Mouse (Mus musculus): ENCODE measurements around the gene Sae1. TPM values are rescaled to one million over a fixed set of nuclear protein-coding genes. Genes with fewer than 3 reads are reported as not detected.

The Sae1 gene
- total and polyA plus RNA-seq, 3 experiments = 182 to 287 TPM; not detected in 1

- H3K4me1 ChIP-seq (ENCODE audit: control insufficient read depth in 1 of 2, insufficient read depth in 2 of 2, low read length in 2 of 2) = peaks cover 3 to 16% of the 10 kb centered on the region in 2 experiments; a peak in 3 of 4 replicates
- no peaks in the 10 kb centered on the region for H3K9me3 ChIP-seq (replicated peaks; ENCODE audit: insufficient read depth, low read length)
- H3K4me3 ChIP-seq (ENCODE audit: control insufficient read depth in 1 of 2, insufficient read depth in 1 of 2, low read depth in 2 of 2, low read length in 2 of 2) = no peak overlapping the region
- H3K27me3 ChIP-seq (ENCODE audit: control insufficient read depth in 1 of 2, insufficient read depth in 2 of 2, low read length in 2 of 2) = no peaks in the 10 kb centered on the region
- H3K27ac ChIP-seq (ENCODE audit: control insufficient read depth, low read depth, low read length) = no peak overlapping the region
- H3K79me2 ChIP-seq (ENCODE audit: control insufficient read depth, insufficient read depth, low read length, poor library complexity) = peaks cover 9% of the 10 kb centered on the region
- H3K9ac ChIP-seq (ENCODE audit: control insufficient read depth, low read depth, low read length, poor library complexity, severe bottlenecking) = no peak overlapping the region
- H3K36me3 ChIP-seq (ENCODE audit: control insufficient read depth in 1 of 2, insufficient read depth in 2 of 2, low read length in 2 of 2) = peaks cover under 1 to 7% of the 10 kb centered on the region in 2 experiments; a peak in 3 of 4 replicates
- no peak for DNase-seq (ENCODE audit: low read depth, low spot score)
- TF ChIP-seq ZKSCAN1 (IDR thresholded peaks at IDR 0.05; ENCODE audit: low read depth, low read length) = no peak
- TF ChIP-seq JUND (IDR thresholded peaks at IDR 0.05; ENCODE audit: low read depth, low read length) = no peak
- no peak for TF ChIP-seq SMC3 (IDR thresholded peaks at IDR 0.05; ENCODE audit: low read depth, low read length)
- no peak for TF ChIP-seq GABPA (IDR thresholded peaks at IDR 0.05; ENCODE audit: low read depth, low read length)
- no peak for TF ChIP-seq MXI1 (IDR thresholded peaks at IDR 0.05; ENCODE audit: low read depth, low read length)
- TF ChIP-seq USF1 (IDR thresholded peaks at IDR 0.05; ENCODE audit: low read depth, low read length) = no peak
- TF ChIP-seq TAL1 (IDR thresholded peaks at IDR 0.05; ENCODE audit: low read length) = no peak
- no peak for TF ChIP-seq CHD2 (IDR thresholded peaks at IDR 0.05; ENCODE audit: low read length)
- TF ChIP-seq E2F4 (IDR thresholded peaks at IDR 0.05; ENCODE audit: borderline replicate concordance, low read depth, low read length) = no peak
Observed at GRCm38 (mm10) chr7:16411100-16411499, 23.5 kb upstream of the Sae1 start.

GRCm38 (mm10) chr7:16406978-16407377 lies 19.4 kb upstream of the Sae1 start:
- H3K9ac ChIP-seq (ENCODE audit: control insufficient read depth, low read depth, low read length, poor library complexity, severe bottlenecking) = no peak overlapping the region
- H3K79me2 ChIP-seq (ENCODE audit: control insufficient read depth, insufficient read depth, low read length, poor library complexity) = peaks cover 32% of the 10 kb centered on the region
- no peak for TF ChIP-seq UBTF (IDR thresholded peaks at IDR 0.05; ENCODE audit: borderline replicate concordance, insufficient read depth, low read depth, low read length)
- no peak for TF ChIP-seq USF2 (IDR thresholded peaks at IDR 0.05; ENCODE audit: borderline replicate concordance in 1 of 2, insufficient read depth in 1 of 2, low read depth in 1 of 2, low read length in 2 of 2)
- TF ChIP-seq NELFE (IDR thresholded peaks at IDR 0.05; ENCODE audit: low read depth, low read length) = no peak
- TF ChIP-seq MXI1 (IDR thresholded peaks at IDR 0.05; ENCODE audit: low read depth, low read length) = no peak
- TF ChIP-seq MAX (IDR thresholded peaks at IDR 0.05; ENCODE audit: low read length) = no peak
- no peak for TF ChIP-seq KAT2A (conservative IDR thresholded peaks at IDR 0.05; ENCODE audit: low read depth, low read length)
- TF ChIP-seq E2F4 (IDR thresholded peaks at IDR 0.05; ENCODE audit: borderline replicate concordance, low read depth, low read length) = no peak
- no peak for TF ChIP-seq JUND (IDR thresholded peaks at IDR 0.05; ENCODE audit: low read depth, low read length)
- TF ChIP-seq ZNF384 (IDR thresholded peaks at IDR 0.05; ENCODE audit: low read depth, low read length) = no peak
- TF ChIP-seq RAD21 (IDR thresholded peaks at IDR 0.05; ENCODE audit: low read depth, low read length) = no peak
- no peak for TF ChIP-seq TBP (IDR thresholded peaks at IDR 0.05; ENCODE audit: low read depth, low read length)
- TF ChIP-seq ZC3H11A (IDR thresholded peaks at IDR 0.05; ENCODE audit: low read depth, low read length) = no peak
- no peak for TF ChIP-seq EP300 (IDR thresholded peaks at IDR 0.05; ENCODE audit: low read depth in 1 of 2, low read length in 2 of 2)
- TF ChIP-seq POLR2A (IDR thresholded peaks at IDR 0.05; ENCODE audit: control insufficient read depth in 1 of 2, insufficient read depth in 1 of 2, low read depth in 1 of 2, low read length in 2 of 2, poor library complexity in 1 of 2) = no peak
- TF ChIP-seq MYC (IDR thresholded peaks at IDR 0.05; ENCODE audit: low read depth, low read length) = no peak
- H3K4me3 ChIP-seq (ENCODE audit: control insufficient read depth in 1 of 2, insufficient read depth in 1 of 2, low read depth in 2 of 2, low read length in 2 of 2) = no peak overlapping the region
- H3K4me1 ChIP-seq (ENCODE audit: control insufficient read depth in 1 of 2, insufficient read depth in 2 of 2, low read length in 2 of 2) = peaks cover 9 to 35% of the 10 kb centered on the region in 2 experiments
- DNase-seq (ENCODE audit: low read depth, low spot score) = no peak
- peaks cover 0 to 22% of the 10 kb centered on the region in 2 experiments; a peak in 2 of 4 replicates for H3K36me3 ChIP-seq (ENCODE audit: control insufficient read depth in 1 of 2, insufficient read depth in 2 of 2, low read length in 2 of 2)
- H3K27me3 ChIP-seq (ENCODE audit: control insufficient read depth in 1 of 2, insufficient read depth in 2 of 2, low read length in 2 of 2) = no peaks in the 10 kb centered on the region
- H3K9me3 ChIP-seq (replicated peaks; ENCODE audit: insufficient read depth, low read length) = no peaks in the 10 kb centered on the region
- no peak overlapping the region for H3K27ac ChIP-seq (ENCODE audit: control insufficient read depth, low read depth, low read length)
